Mouse (Mus musculus): ENCODE results near the gene Znrf3. TPM values are rescaled to one million over a fixed set of nuclear protein-coding genes. Genes with fewer than 3 reads are reported as not detected.
"Not testable (repeated sequence)": the region's sequence is repeated elsewhere in the genome, so short reads cannot be mapped to it uniquely, and the experiment has no call there.

Gene Znrf3
- 10.7 TPM for polyA plus RNA-seq (2021)

DNA sequence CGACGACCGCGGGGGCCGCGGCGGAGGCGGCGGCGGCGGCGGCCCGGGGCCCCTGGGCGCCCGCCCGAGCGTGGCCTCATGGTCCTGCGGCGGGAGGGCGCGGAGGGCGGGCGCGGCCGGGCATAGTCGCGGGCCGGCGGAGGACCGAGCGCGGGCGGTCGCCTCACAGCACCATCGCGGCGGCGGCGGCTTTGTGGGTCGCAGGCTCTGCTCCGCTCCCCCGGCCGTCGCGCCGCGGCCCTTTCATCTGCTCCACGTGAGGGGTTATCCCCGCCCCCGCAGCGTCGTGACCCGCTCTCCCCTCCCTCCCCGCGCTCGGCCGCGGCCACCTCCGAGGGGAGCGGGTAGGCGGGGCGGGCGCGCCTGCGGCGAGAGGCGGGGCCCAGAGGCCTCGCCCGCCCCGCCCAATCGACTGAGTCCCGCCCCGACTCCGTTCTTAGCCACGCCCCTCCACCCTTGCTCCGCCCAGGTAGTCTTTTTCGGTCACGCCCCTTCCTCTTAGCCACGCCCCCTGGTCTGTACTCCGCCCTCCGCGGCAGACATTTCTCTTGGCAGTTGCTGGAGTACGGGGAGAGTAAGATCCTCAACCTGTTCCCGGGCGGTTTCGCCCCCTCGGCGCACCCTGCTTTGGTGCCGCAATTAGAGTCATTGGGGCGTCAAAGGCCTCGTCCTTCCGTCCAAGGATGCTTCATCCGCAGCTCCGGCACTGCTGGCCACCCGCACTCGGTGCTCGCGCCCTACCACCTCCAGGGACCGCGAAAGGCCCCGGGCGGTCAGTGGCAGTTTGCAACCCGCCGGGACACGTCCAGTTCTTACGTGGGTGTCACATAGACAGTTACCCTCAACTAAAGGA is at the start of gene Znrf3:
Gene Znrf3, minus strand, starts transcription at position 249 of the 853 bp plus-strand sequence.
- DNase-seq (ENCODE audit: low read depth, low spot score) (peak; percentile 70), ATAC-seq (peak; percentile 59)
- in situ Hi-C loops (cut with MboI; ENCODE audit: low pct_unique_long_range_greater_than_20kb) = no loop called here
- no peaks in the 10 kb centered on the region for H3K27me3 ChIP-seq
- TF ChIP-seq CTCF (IDR thresholded peaks at IDR 0.05) = no peak
- CTCF ChIA-PET = no interaction called here
- POLR2A ChIA-PET = no interaction called here

DNA sequence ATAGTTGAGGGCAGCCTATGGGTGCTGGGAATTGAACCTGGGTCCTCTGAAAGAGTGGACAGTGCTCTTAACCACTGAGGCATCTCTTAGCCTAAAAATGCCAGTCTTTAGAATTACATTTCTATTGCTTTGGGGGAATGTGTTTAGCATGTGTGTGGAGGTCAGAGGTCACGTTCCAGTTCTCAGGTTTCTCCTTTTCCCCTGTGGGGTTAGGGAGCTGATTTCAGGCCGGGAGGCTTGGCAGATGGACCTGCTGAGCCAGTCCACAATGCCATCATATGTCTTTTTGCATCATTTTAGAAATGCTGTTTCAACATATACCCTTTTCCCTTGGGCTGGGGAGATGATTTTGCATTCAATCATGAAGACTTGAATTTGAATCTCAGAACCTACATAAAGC is 49.2 kb upstream of the Znrf3 start:
- POLR2A ChIA-PET = no interaction called here

DNA sequence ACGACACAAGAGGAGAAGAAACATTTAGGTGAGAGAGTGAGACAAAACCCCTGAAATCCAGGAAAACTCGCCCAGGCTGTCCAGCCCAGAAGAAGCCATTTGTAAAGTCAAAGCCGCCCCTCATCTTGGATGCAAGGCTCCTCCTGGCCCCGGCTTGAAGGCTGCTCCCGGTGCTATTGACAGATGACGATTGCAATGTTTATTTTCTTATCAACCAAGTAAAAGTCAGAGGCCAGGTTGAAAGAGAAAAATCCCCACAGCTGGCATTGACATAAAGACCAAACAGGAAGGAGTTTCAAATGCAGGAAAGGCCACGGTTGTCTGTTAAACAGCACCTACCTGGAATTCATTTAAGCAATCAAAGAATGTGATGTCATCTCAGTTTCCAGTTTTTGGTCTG is 47.3 kb upstream of the Znrf3 start:
- no peak for TF ChIP-seq CTCF (IDR thresholded peaks at IDR 0.05)
- POLR2A ChIA-PET = no interaction called here
- in situ Hi-C loops (cut with MboI; ENCODE audit: low pct_unique_long_range_greater_than_20kb) = loop anchor here (25.0 kb wide), 1 partner anchor 420 kb away; no protein-coding TSS in a partner anchor
- H3K27me3 ChIP-seq = no peaks in the 10 kb centered on the region
- CTCF ChIA-PET = interaction anchor here (1.4 kb wide), 1 partner anchor 35 kb away, joined by 4 read pairs; no protein-coding TSS in a partner anchor
- ATAC-seq (no peak), DNase-seq (ENCODE audit: low read depth, low spot score) (no peak)

More for the DNA sequence above, 49.2 kb upstream of the Znrf3 start:
- CTCF ChIA-PET = no interaction called here
- H3K27me3 ChIP-seq = no peaks in the 10 kb centered on the region
- no peak for TF ChIP-seq CTCF (IDR thresholded peaks at IDR 0.05)
- in situ Hi-C loops (cut with MboI; ENCODE audit: low pct_unique_long_range_greater_than_20kb) = loop anchor here (25.0 kb wide), 1 partner anchor 418 kb away; no protein-coding TSS in a partner anchor
- DNase-seq (ENCODE audit: low read depth, low spot score) = no peak
- no peak for ATAC-seq

DNA sequence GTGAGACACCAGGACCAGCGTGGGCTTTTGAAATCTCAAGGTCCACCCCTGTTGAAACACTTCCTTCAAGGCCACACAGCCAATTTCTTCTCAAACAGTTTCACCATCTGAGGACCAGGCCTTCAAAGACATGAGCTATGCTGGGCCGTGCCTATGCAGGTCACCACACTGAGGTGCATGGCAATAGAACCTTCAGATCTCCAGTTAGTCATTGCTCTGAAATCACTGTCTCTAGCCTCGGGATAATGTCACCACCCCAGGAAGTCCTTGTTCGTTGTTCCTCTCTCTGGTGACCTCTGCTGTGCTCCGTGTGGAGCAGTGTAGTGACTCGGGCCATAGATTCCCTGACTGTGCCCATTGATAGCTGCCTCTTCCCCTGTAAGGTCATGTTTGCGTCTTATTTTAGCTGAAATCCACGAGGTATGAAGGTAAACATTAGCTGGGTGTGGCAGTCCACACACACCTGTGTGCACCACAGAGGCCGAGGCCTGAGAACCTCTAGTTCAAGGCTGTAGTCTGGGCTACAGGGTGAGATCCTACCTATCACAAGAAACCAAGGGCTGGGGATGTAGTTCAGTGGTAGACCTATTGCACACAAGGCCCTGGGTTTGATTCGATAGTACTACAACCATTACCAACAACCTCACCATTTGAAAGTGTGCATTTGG is 46.5 kb upstream of the Znrf3 start:
- H3K27me3 ChIP-seq = no peaks in the 10 kb centered on the region
- TF ChIP-seq CTCF (IDR thresholded peaks at IDR 0.05) = no peak
- no peak for ATAC-seq
- POLR2A ChIA-PET = interaction anchor here (0.7 to 1.0 kb wide), 2 partner anchors 29 to 49 kb away, joined by 3 read pairs; partner anchors contain the start of gene Xbp1
- no peak for DNase-seq (ENCODE audit: low read depth, low spot score)
- CTCF ChIA-PET = interaction anchor here (0.7 to 1.0 kb wide), 2 partner anchors 10 to 376 kb away, joined by 3 read pairs; no protein-coding TSS in a partner anchor
- in situ Hi-C loops (cut with MboI; ENCODE audit: low pct_unique_long_range_greater_than_20kb) = loop anchor here (25.0 kb wide), 1 partner anchor 421 kb away; no protein-coding TSS in a partner anchor

DNA sequence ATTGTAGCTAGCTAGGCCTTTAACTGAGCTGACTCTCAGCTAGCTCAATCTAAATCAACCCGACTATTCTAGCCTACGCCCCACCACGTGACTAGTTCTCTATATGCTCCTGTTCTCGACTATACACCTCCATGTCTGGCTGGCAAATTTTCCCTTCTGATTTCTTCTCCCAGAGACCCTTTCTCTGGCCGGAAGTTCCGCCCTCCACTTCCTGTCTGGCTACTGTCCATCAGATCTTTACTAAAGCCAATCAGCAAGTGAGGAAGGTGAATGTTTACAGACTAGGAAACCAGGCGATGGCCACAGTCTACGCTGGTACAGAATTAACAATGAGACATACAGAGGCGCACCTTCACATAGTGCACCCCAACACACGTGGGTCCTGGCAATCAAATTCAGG is 44.8 kb upstream of the Znrf3 start:
- in situ Hi-C loops (cut with MboI; ENCODE audit: low pct_unique_long_range_greater_than_20kb) = loop anchor here (5.0 to 25.0 kb wide), 5 partner anchors 33 to 423 kb away; partner anchors contain the start of genes Dbnl and Xbp1
- H3K27me3 ChIP-seq; DNase-seq (ENCODE audit: low read depth, low spot score); CTCF ChIA-PET; ATAC-seq: not testable (repeated sequence)
- POLR2A ChIA-PET = interaction anchor here (0.7 kb wide), 1 partner anchor 38 kb away, joined by 4 read pairs; no protein-coding TSS in a partner anchor

DNA sequence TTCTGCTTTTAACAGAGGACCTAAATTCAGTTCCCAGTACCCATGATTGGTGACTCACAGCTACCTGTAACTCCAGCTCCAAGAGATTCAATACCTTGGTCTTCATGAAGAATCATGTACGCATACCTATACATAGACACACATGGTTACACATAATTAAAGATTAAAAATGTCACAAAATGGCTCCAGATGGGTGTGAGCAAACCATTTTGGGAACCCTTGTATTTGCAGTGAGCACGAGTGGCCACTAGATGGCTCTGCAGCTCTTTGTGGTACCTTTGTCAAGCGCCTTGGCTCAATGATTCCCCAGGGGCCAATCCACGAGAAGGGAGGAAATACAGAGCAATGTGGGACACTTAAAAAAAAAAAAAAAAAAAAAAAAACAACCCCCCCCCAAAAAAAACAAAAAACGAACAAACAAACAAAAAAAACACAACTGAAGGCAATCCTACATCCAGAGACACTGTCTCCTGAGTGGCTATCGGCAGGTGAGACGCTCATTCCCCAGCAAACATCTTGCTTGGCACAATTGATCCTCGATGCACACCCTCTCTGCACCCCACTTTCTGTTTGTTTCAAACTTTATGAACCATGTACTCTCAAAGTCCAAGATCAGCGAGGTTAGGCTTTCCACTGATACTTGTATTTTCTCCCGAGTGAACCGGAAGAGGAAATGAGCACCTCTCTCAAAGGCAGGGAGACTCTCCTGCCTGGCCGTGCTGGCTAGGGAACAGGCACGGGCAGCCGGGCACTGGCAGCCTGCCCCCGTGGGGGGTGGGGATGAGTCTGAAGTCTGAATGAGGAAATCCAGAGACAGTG is 40.8 kb upstream of the Znrf3 start:
- peak; percentile 90 for TF ChIP-seq CTCF (IDR thresholded peaks at IDR 0.05)
- ATAC-seq (peak; percentile 51), DNase-seq (ENCODE audit: low read depth, low spot score) (peak; percentile 39)
- POLR2A ChIA-PET = no interaction called here
- in situ Hi-C loops (cut with MboI; ENCODE audit: low pct_unique_long_range_greater_than_20kb) = loop anchor here (5.0 to 25.0 kb wide), 5 partner anchors 37 to 427 kb away; partner anchors contain the start of genes Dbnl and Xbp1
- CTCF ChIA-PET = interaction anchor here (0.7 to 1.6 kb wide), 6 partner anchors 16 to 370 kb away, joined by 3 to 8 read pairs (median 4); partner anchors contain the start of gene Ccdc117
- H3K27me3 ChIP-seq = peaks cover 6% of the 10 kb centered on the region

DNA sequence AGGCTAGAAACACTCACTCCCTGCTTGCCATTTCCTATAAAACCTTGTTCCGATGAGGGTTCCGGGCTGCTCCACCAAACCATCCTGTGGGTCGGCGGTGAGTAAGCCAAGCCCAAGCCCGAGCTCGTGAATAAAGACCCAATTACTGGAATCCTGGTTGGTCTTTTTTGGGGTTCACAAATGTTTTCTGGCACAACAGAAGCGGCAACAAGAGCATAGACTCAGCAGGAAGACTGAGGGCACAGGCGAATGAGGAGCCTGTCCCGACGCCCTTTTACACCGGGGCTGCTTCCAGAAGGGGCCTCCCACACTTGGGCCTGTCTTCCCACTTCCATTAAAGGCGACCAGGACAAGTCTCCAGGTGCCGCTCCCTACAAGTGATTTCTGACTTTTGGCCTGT is 37.9 kb upstream of the Znrf3 start:
- DNase-seq (ENCODE audit: low read depth, low spot score) (no peak), ATAC-seq (no peak)
- no peak for TF ChIP-seq CTCF (IDR thresholded peaks at IDR 0.05)
- H3K27me3 ChIP-seq = peaks cover 6% of the 10 kb centered on the region
- ChIA-PET POLR2A (no interaction called here), CTCF (no interaction called here)
- in situ Hi-C loops (cut with MboI; ENCODE audit: low pct_unique_long_range_greater_than_20kb) = loop anchor here (5.0 to 25.0 kb wide), 4 partner anchors 300 to 430 kb away; partner anchors contain the start of gene Dbnl

DNA sequence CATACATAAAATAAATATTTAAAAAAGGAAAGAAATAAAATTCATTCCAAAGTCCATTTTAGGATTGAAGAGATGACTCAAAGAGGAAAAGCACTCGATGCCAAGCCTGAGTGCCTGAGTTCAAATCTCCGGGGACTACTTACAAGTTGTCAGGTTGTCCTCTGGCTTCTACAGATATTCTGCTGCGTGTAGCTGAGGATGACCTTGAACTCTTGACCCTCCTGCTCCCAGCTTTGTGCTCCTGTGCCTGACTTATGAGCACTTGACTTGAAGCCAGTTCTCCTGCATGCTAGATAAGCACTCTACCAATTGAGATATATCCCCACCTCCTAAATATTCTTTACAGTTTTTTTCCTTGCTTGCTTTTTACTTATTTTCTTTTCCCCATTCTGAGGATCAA is 34.2 kb upstream of the Znrf3 start:
- no peak for TF ChIP-seq CTCF (IDR thresholded peaks at IDR 0.05)
- POLR2A ChIA-PET = no interaction called here

DNA sequence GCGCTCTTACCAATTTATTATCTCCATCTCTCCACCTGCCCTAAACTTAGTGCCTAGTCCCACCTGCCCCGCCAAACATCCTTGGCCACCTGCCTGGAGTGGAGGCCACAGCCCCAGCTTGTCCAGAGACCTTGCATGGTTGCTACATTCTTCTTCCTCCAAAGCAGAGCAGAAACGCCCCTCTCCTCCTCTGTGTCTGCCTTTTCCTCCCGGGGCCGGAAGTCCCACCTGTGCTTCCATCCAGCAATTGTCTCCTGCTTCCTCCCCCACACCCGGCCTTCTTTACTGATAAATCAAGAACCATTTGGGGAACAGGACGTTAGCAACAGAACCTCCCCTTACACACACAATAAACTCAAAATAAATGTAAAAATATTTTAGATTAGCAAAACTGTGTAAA is 33.5 kb upstream of the Znrf3 start:
- DNase-seq (ENCODE audit: low read depth, low spot score) = no peak
- peaks cover 4% of the 10 kb centered on the region for H3K27me3 ChIP-seq
- POLR2A ChIA-PET = no interaction called here
- ATAC-seq = no peak
- in situ Hi-C loops (cut with MboI; ENCODE audit: low pct_unique_long_range_greater_than_20kb) = loop anchor here (5.0 to 25.0 kb wide), 2 partner anchors 186 to 434 kb away; no protein-coding TSS in a partner anchor
- TF ChIP-seq CTCF (IDR thresholded peaks at IDR 0.05) = no peak
- CTCF ChIA-PET = interaction anchor here (1.1 to 2.0 kb wide), 2 partner anchors 189 to 297 kb away, joined by 3 to 4 read pairs; no protein-coding TSS in a partner anchor

More for the DNA sequence above, 34.2 kb upstream of the Znrf3 start:
- CTCF ChIA-PET = interaction anchor here (1.1 to 2.0 kb wide), 3 partner anchors 188 to 298 kb away, joined by 3 to 4 read pairs (median 3); no protein-coding TSS in a partner anchor
- in situ Hi-C loops (cut with MboI; ENCODE audit: low pct_unique_long_range_greater_than_20kb) = loop anchor here (5.0 to 25.0 kb wide), 2 partner anchors 187 to 433 kb away; no protein-coding TSS in a partner anchor
- peaks cover 6% of the 10 kb centered on the region for H3K27me3 ChIP-seq
- ATAC-seq = no peak
- DNase-seq (ENCODE audit: low read depth, low spot score) = no peak

Measured in Patski (cell line).